Mouse (Mus musculus): ENCODE results near the gene 1190002N15Rik. TPM values are rescaled to one million over a fixed set of nuclear protein-coding genes. Genes with fewer than 3 reads are reported as not detected.

1190002N15Rik gene
- polyA plus RNA-seq, 1 experiment from 2014 or later, result 8.7 TPM

DNA sequence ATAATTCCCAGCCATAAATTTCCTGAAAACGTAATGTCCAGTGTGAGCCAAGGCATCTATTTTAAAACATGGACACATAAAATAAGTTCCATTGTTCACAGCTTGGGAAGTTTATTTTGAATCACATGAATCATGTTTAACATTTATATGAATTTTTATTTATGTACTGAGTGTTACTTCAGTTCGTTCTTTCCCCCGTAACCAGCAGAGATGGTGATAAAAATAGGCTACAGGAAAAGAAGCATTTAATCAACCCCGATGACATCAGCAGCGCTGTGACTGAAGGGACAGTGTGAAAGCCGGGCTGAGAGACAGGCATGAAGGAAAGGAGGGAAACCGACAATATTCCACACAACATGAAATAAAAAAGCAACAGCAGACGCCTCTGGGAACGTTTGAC is 46.4 kb downstream of the 1190002N15Rik start:
- Histone ChIP-seq H3K27ac (ENCODE audit: low read length) (no peak overlapping the region; the same call in 1 of the 2 replicates), H3K4me1 (ENCODE audit: control insufficient read depth, insufficient read depth, low read length) (peaks cover 6% of the 10 kb centered on the region), H3K4me2 (ENCODE audit: low read depth, low read length) (peak overlapping the region; percentile 45), H3K9ac (ENCODE audit: low read length) (peak overlapping the region; percentile 31; the same call in 1 of the 2 replicates), H3K36me3 (ENCODE audit: control insufficient read depth, insufficient read depth) (no peaks in the 10 kb centered on the region), H3K4me3 (ENCODE audit: low read length) (no peak overlapping the region), H3K9me3 (replicated peaks; ENCODE audit: control insufficient read depth, low read length) (no peaks in the 10 kb centered on the region), H3K27me3 (ENCODE audit: control insufficient read depth, insufficient read depth, low read length) (no peaks in the 10 kb centered on the region)
- ATAC-seq (replicated peaks; ENCODE audit: extremely low read depth, insufficient read depth, low FRiP score), result no peak; the same call in 1 of the 2 replicates
- WGBS, result 19% methylated on average over 9 of the region's 9 CpGs

DNA sequence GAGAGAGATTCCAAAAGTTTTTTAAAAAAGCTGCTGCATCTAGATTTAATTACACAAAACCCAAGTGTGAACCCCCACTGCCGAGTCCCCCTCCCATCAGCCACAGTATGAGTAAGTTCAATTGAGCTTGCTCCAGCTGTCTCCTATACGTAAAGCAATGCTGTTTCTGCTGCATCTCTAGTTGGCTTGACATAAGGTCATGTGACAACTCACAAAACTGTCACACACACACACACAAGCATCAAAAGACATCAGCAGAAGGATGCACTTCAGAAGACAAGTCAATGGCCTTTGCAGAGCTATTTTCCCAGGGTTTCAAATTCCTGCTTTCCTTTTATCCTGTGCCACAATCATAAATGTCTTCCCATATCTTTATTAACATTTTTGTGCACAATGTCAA is 49.9 kb downstream of the 1190002N15Rik start:
- Histone ChIP-seq H3K9ac (ENCODE audit: low read length) (no peak overlapping the region), H3K27me3 (ENCODE audit: control insufficient read depth, insufficient read depth, low read length) (no peaks in the 10 kb centered on the region), H3K4me2 (ENCODE audit: low read depth, low read length) (no peak overlapping the region), H3K4me1 (ENCODE audit: control insufficient read depth, insufficient read depth, low read length) (peaks cover 12% of the 10 kb centered on the region), H3K27ac (ENCODE audit: low read length) (no peak overlapping the region), H3K4me3 (ENCODE audit: low read length) (no peak overlapping the region), H3K36me3 (ENCODE audit: control insufficient read depth, insufficient read depth) (no peaks in the 10 kb centered on the region), H3K9me3 (replicated peaks; ENCODE audit: control insufficient read depth, low read length) (no peaks in the 10 kb centered on the region)
- 78% methylated on average over 2 of the region's 2 CpGs for WGBS
- ATAC-seq (replicated peaks; ENCODE audit: extremely low read depth, insufficient read depth, low FRiP score), result no peak

- no peak overlapping the region for H3K4me3 ChIP-seq (ENCODE audit: low read length)
- no peak for ATAC-seq (replicated peaks; ENCODE audit: extremely low read depth, insufficient read depth, low FRiP score)
- no peaks in the 10 kb centered on the region for H3K36me3 ChIP-seq (ENCODE audit: control insufficient read depth, insufficient read depth)
- H3K4me1 ChIP-seq (ENCODE audit: control insufficient read depth, insufficient read depth, low read length), result peaks cover 8% of the 10 kb centered on the region
- no peak overlapping the region for H3K27ac ChIP-seq (ENCODE audit: low read length)
- H3K27me3 ChIP-seq (ENCODE audit: control insufficient read depth, insufficient read depth, low read length), result no peaks in the 10 kb centered on the region
- H3K4me2 ChIP-seq (ENCODE audit: low read depth, low read length), result no peak overlapping the region
- 44% methylated on average over 6 of the region's 6 CpGs for WGBS
- no peaks in the 10 kb centered on the region for H3K9me3 ChIP-seq (replicated peaks; ENCODE audit: control insufficient read depth, low read length)
- no peak overlapping the region for H3K9ac ChIP-seq (ENCODE audit: low read length)
Measured at GRCm38 (mm10) chr9:94483291-94483879, 54.5 kb downstream of the 1190002N15Rik start.

DNA sequence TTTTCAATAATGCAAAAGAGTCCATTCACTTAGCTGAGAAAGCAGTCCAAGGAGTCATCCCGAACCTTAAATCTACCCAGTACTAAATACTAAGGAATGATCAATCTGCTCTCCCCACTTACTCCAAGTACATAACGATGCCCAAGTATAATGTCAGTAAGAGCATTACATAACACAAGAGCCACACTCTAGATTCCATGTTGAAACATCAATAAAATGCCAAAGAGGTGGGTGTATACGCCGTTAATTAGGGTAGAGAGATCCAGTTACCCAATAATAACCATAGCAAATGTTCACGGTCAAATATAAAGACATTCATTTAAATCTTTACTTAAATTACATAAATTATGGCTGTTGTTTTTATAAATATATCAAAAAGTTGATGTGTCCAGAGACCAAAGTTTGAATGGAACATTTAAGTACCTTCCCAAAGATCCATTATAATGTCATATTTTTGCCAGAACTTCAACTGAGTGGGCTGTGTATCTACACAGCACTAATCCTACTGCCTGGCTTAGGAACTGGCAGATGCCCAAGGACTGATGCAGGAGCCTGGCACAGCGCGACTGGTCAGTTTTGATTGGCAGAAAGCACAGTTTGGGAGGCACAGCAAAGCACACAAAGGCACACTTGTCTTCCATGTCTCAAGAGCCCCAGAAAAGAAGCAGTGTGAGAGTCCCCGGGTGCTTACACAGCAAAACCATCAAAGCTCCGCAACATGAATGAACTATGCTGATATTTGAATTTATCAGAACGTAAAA is 55.5 kb downstream of the 1190002N15Rik start:
- Histone ChIP-seq H3K4me1 (ENCODE audit: control insufficient read depth, insufficient read depth, low read length) (peaks cover 8% of the 10 kb centered on the region), H3K36me3 (ENCODE audit: control insufficient read depth, insufficient read depth) (no peaks in the 10 kb centered on the region), H3K27ac (ENCODE audit: low read length) (no peak overlapping the region), H3K4me2 (ENCODE audit: low read depth, low read length) (no peak overlapping the region), H3K9ac (ENCODE audit: low read length) (no peak overlapping the region), H3K27me3 (ENCODE audit: control insufficient read depth, insufficient read depth, low read length) (no peaks in the 10 kb centered on the region), H3K9me3 (replicated peaks; ENCODE audit: control insufficient read depth, low read length) (no peaks in the 10 kb centered on the region), H3K4me3 (ENCODE audit: low read length) (no peak overlapping the region)
- peak; percentile 41; the same call in 1 of the 2 replicates for ATAC-seq (replicated peaks; ENCODE audit: extremely low read depth, insufficient read depth, low FRiP score)
- WGBS, result 69% methylated on average over 10 of the region's 10 CpGs

DNA sequence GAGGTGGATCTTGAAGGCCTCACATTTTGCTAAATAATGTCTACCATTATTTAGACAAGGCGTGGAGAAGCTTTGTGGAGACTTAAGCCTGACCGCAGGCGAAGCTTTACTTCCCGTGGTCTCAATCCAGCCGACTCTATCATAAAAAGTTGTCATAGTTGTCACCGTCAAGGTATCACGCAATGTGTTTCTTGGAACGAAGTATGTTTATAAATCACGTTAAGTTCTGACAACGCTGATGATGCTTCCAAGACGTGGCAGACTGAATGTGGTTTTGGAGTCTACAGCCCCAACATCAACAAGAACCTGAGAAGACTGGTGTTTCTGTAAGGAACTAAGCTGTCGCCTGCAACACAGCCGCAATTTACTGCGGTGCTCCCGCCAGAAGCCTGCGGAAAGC is 56.8 kb downstream of the 1190002N15Rik start:
- no peak overlapping the region for H3K9ac ChIP-seq (ENCODE audit: low read length)
- no peaks in the 10 kb centered on the region for H3K9me3 ChIP-seq (replicated peaks; ENCODE audit: control insufficient read depth, low read length)
- H3K4me1 ChIP-seq (ENCODE audit: control insufficient read depth, insufficient read depth, low read length), result peaks cover 8% of the 10 kb centered on the region
- H3K4me3 ChIP-seq (ENCODE audit: low read length), result no peak overlapping the region
- no peak overlapping the region for H3K27ac ChIP-seq (ENCODE audit: low read length)
- ATAC-seq (replicated peaks; ENCODE audit: extremely low read depth, insufficient read depth, low FRiP score), result no peak
- WGBS, result 77% methylated on average over 16 of the region's 16 CpGs
- no peak overlapping the region for H3K4me2 ChIP-seq (ENCODE audit: low read depth, low read length)
- no peaks in the 10 kb centered on the region for H3K36me3 ChIP-seq (ENCODE audit: control insufficient read depth, insufficient read depth)
- H3K27me3 ChIP-seq (ENCODE audit: control insufficient read depth, insufficient read depth, low read length), result no peaks in the 10 kb centered on the region

GRCm38 (mm10) chr9:94479382-94479781 is 58.5 kb downstream of the 1190002N15Rik start:
- Histone ChIP-seq H3K9me3 (replicated peaks; ENCODE audit: control insufficient read depth, low read length) (no peaks in the 10 kb centered on the region), H3K36me3 (ENCODE audit: control insufficient read depth, insufficient read depth) (no peaks in the 10 kb centered on the region), H3K4me2 (ENCODE audit: low read depth, low read length) (no peak overlapping the region), H3K4me1 (ENCODE audit: control insufficient read depth, insufficient read depth, low read length) (peaks cover 8% of the 10 kb centered on the region), H3K4me3 (ENCODE audit: low read length) (no peak overlapping the region), H3K9ac (ENCODE audit: low read length) (no peak overlapping the region), H3K27ac (ENCODE audit: low read length) (no peak overlapping the region), H3K27me3 (ENCODE audit: control insufficient read depth, insufficient read depth, low read length) (no peaks in the 10 kb centered on the region)
- 81% methylated on average over 6 of the region's 6 CpGs for WGBS
- no peak for ATAC-seq (replicated peaks; ENCODE audit: extremely low read depth, insufficient read depth, low FRiP score)

DNA sequence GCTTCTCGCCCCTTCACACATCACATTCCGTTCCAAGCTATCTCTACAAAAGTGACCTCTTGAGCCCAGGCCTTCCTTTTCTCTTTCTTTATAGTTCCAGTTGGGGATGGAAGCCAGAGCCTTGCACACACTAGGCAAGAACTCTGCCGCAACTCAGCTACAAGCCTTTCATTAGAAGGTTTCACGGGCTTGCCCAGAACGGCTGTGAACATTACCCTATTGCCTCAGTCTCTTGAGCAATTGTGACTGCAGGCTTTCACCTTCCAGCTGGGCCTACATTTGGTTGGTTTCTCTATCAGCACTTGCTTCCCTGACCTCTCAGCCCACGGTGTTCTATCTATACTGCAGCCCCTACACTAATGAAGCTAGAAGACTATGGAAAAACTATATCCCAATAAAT is 58.9 kb downstream of the 1190002N15Rik start:
- Histone ChIP-seq H3K4me3 (ENCODE audit: low read length) (no peak overlapping the region), H3K9ac (ENCODE audit: low read length) (no peak overlapping the region), H3K9me3 (replicated peaks; ENCODE audit: control insufficient read depth, low read length) (no peaks in the 10 kb centered on the region), H3K27ac (ENCODE audit: low read length) (no peak overlapping the region), H3K36me3 (ENCODE audit: control insufficient read depth, insufficient read depth) (no peaks in the 10 kb centered on the region), H3K4me2 (ENCODE audit: low read depth, low read length) (no peak overlapping the region), H3K27me3 (ENCODE audit: control insufficient read depth, insufficient read depth, low read length) (no peaks in the 10 kb centered on the region), H3K4me1 (ENCODE audit: control insufficient read depth, insufficient read depth, low read length) (peaks cover 8% of the 10 kb centered on the region)
- no peak for ATAC-seq (replicated peaks; ENCODE audit: extremely low read depth, insufficient read depth, low FRiP score)
- WGBS, result 72% methylated on average over 6 of the region's 6 CpGs

DNA sequence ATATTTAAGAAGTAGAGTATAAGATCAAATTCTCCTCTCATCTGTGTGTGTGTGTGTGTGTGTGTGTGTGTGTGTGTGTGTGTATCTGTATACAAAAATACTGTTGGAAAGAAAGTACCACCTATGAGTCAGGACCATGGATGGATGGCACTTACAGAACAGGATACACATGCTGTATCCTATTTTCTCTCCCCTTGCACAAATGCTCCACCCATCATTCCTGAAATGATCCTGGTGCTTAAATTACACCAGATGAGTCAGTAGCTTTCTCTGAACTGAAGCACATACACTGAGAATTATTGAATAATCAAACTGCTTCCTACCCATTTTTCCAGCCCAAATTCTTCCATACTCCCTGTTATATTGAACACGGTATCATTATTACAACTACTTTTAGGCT is 61.9 kb downstream of the 1190002N15Rik start:
- H3K9me3 ChIP-seq (replicated peaks; ENCODE audit: control insufficient read depth, low read length), result no peaks in the 10 kb centered on the region
- no peak overlapping the region for H3K4me2 ChIP-seq (ENCODE audit: low read depth, low read length)
- no peaks in the 10 kb centered on the region for H3K27me3 ChIP-seq (ENCODE audit: control insufficient read depth, insufficient read depth, low read length)
- H3K36me3 ChIP-seq (ENCODE audit: control insufficient read depth, insufficient read depth), result no peaks in the 10 kb centered on the region
- ATAC-seq (replicated peaks; ENCODE audit: extremely low read depth, insufficient read depth, low FRiP score), result no peak
- WGBS, result 91% methylated on average over 1 of the region's 1 CpGs
- no peak overlapping the region for H3K27ac ChIP-seq (ENCODE audit: low read length)
- H3K9ac ChIP-seq (ENCODE audit: low read length), result no peak overlapping the region
- no peaks in the 10 kb centered on the region for H3K4me1 ChIP-seq (ENCODE audit: control insufficient read depth, insufficient read depth, low read length)
- H3K4me3 ChIP-seq (ENCODE audit: low read length), result no peak overlapping the region

- Histone ChIP-seq H3K27ac (ENCODE audit: low read length) (no peak overlapping the region), H3K4me2 (ENCODE audit: low read depth, low read length) (no peak overlapping the region), H3K9ac (ENCODE audit: low read length) (no peak overlapping the region), H3K4me1 (ENCODE audit: control insufficient read depth, insufficient read depth, low read length) (no peaks in the 10 kb centered on the region), H3K9me3 (replicated peaks; ENCODE audit: control insufficient read depth, low read length) (no peaks in the 10 kb centered on the region), H3K36me3 (ENCODE audit: control insufficient read depth, insufficient read depth) (no peaks in the 10 kb centered on the region), H3K4me3 (ENCODE audit: low read length) (no peak overlapping the region), H3K27me3 (ENCODE audit: control insufficient read depth, insufficient read depth, low read length) (no peaks in the 10 kb centered on the region)
- no peak for ATAC-seq (replicated peaks; ENCODE audit: extremely low read depth, insufficient read depth, low FRiP score)
- WGBS, result 78% methylated on average over 7 of the region's 7 CpGs
Measured at GRCm38 (mm10) chr9:94473898-94474297, 64.0 kb downstream of the 1190002N15Rik start.
